Mouse (Mus musculus): Measurements from ENCODE around the gene Hectd2.

- TF ChIP-seq CTCF (IDR thresholded peaks at IDR 0.05; ENCODE audit: insufficient read depth, low read depth, low read length) (no peak), POLR2A (IDR thresholded peaks at IDR 0.05; ENCODE audit: insufficient read depth, low read depth, low read length) (no peak)
Measured at GRCm38 (mm10) chr19:36626881-36627280, 72.4 kb downstream of the Hectd2 start.
